Mouse (Mus musculus) small intestine, adult 2 months (tissue): ENCODE data around the gene Gls2.

Experiments
- CTCF ChIP-seq: fragments of 200-500 bp; IDR thresholded peaks from 2 replicates; pipeline ENCODE4 v1.5.1; 2012; ENCODE audit warnings: low read depth, mild to moderate bottlenecking, control low read depth, inconsistent platforms, low read length, moderate library complexity, mixed read lengths; ENCODE audit not compliant: insufficient replicate concordance, insufficient read length; ENCODE audit errors: extremely low read depth
- POLR2A ChIP-seq: fragments of 200-500 bp; IDR thresholded peaks from 2 replicates; pipeline ENCODE4 v1.6.1; 2012; ENCODE audit warnings: low read depth, mild to moderate bottlenecking, control low read depth, inconsistent platforms, low read length, moderate library complexity

GRCm38 (mm10) chr10:128247020-128247732 is 52.9 kb downstream of the Gls2 start:
- no peak for TF ChIP-seq POLR2A
- no peak for TF ChIP-seq CTCF
